Mouse (Mus musculus) ES-Bruce4 (cell line): ENCODE data around the gene Sgcg. TPM values are rescaled to one million over a fixed set of nuclear protein-coding genes. Genes with fewer than 3 reads are reported as not detected.

Experiments
- H3K27ac ChIP-seq: 2 replicates; pipeline ENCODE4 v1.5.1; 2012; ENCODE audit warnings: low read length, inconsistent platforms; ENCODE audit not compliant: insufficient read depth
- H3K27me3 ChIP-seq: 2 replicates; pipeline ENCODE4 v1.6.1; 2012; ENCODE audit warnings: mild to moderate bottlenecking, low read length, inconsistent platforms; ENCODE audit not compliant: control insufficient read depth, poor library complexity, insufficient read depth, severe bottlenecking
- H3K36me3 ChIP-seq: 2 replicates; pipeline ENCODE4 v1.6.1; 2012; ENCODE audit warnings: inconsistent platforms, mild to moderate bottlenecking, low read length, moderate library complexity; ENCODE audit not compliant: control insufficient read depth, poor library complexity, insufficient read depth, severe bottlenecking
- H3K4me1 ChIP-seq: one replicate; pipeline ENCODE4 v1.8.1; 2011; ENCODE audit warnings: low read length; ENCODE audit not compliant: control insufficient read depth, insufficient read depth
- H3K4me3 ChIP-seq: 2 replicates; pipeline ENCODE4 v1.5.1; 2011; ENCODE audit warnings: low read depth, mild to moderate bottlenecking, low read length
- H3K9ac ChIP-seq: 2 replicates; pipeline ENCODE4 v1.6.1; 2012; ENCODE audit warnings: low read depth, mild to moderate bottlenecking, inconsistent platforms; ENCODE audit not compliant: poor library complexity, severe bottlenecking
- H3K9me3 ChIP-seq: replicated peaks from 2 replicates; pipeline ENCODE4 v1.6.1; 2012; ENCODE audit warnings: mild to moderate bottlenecking, low read length, inconsistent platforms; ENCODE audit not compliant: control insufficient read depth, poor library complexity, insufficient read depth, severe bottlenecking
- CTCF ChIP-seq: IDR thresholded peaks from one replicate; pipeline ENCODE4 v1.8.1; 2011; ENCODE audit warnings: low read depth, low read length
- EP300 ChIP-seq: IDR thresholded peaks from 2 replicates; pipeline ENCODE4 v1.6.1; 2011; ENCODE audit warnings: low read depth, low read length; ENCODE audit not compliant: insufficient read depth
- POLR2A ChIP-seq: IDR thresholded peaks from one replicate; pipeline ENCODE4 v1.8.1; 2011; ENCODE audit warnings: low read length; ENCODE audit not compliant: insufficient read depth
- polyA plus RNA-seq: library from polyadenylated mRNA; stranded (reverse); fragments of >200 nt; gene quantifications from 2 replicates; pipeline ENCODE4 v1.2.4, GENCODE M21; 2011; ENCODE audit warnings: low read depth; ENCODE audit not compliant: missing spikeins, insufficient read depth, insufficient read length

Sgcg gene
- polyA plus RNA-seq, 1 experiment, result not detected

DNA sequence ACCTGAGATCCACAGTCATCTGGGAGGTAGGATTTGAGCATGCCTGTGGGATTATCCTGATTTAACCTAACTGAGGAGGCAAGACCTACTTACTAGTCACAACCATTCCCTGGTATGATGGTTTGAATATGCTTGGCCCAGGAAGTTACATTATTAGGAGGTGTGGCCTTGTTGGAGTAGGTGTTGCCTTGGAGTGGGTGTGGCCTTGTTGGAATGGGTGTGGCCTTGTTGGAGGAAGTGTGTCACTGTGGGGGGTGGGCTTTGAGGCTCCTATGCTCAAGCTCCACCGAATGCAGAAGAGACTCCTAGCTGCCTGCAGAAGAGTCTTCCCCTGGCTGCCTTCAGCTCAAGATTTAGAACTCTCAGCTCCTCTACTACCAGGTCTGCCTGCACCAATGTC, 32.1 kb downstream of the Sgcg start:
- Histone ChIP-seq H3K4me1 (no peaks in the 10 kb centered on the region), H3K9me3 (no peaks in the 10 kb centered on the region), H3K4me3 (no peak overlapping the region), H3K9ac (no peak overlapping the region), H3K27ac (no peak overlapping the region), H3K36me3 (no peaks in the 10 kb centered on the region), H3K27me3 (no peaks in the 10 kb centered on the region)
- TF ChIP-seq POLR2A, result no peak

DNA sequence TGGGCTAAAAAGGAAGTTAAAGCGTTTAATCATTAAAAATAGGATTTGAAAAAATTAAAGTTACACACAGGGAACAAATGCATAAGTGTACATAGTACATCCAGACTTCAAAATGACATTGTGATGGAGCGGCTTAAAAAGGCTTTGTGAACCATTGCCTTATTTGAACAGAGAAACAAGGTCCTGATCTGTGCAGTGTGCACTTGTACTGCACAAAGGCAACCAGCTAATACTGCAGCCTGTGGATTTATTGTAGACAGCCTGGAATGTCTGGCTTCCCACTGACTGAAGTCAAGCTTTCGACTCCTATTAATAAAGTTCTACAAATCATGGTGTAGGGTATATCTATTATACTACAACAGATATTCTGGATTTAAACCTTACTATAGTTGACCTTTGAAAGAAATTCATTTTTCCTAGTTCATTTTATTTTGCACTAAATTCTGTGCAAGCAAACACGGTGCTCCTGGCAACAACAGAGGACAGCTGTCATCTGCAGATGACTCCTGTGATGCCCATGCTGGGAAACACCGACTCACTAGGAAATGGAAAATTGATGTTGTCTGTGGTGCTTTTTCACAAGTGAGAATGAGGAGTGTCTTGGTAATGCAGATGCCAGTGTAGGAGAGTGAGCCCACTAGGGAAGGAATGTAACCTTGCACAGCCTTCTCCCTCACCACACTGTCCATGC, 33.8 kb downstream of the Sgcg start:
- no peaks in the 10 kb centered on the region for H3K4me1 ChIP-seq

GRCm38 (mm10) chr14:61223740-61224139, 34.5 kb downstream of the Sgcg start:
- no peak for TF ChIP-seq EP300
- Histone ChIP-seq H3K4me3 (no peak overlapping the region), H3K9me3 (no peaks in the 10 kb centered on the region; the same call in 1 of the 2 replicates), H3K36me3 (no peaks in the 10 kb centered on the region), H3K4me1 (no peaks in the 10 kb centered on the region), H3K27ac (no peak overlapping the region), H3K9ac (no peak overlapping the region), H3K27me3 (no peaks in the 10 kb centered on the region)

More for the DNA sequence above, 33.8 kb downstream of the Sgcg start:
- Histone ChIP-seq H3K36me3 (no peaks in the 10 kb centered on the region), H3K27me3 (no peaks in the 10 kb centered on the region), H3K4me3 (no peak overlapping the region), H3K9ac (no peak overlapping the region), H3K27ac (no peak overlapping the region), H3K9me3 (no peaks in the 10 kb centered on the region)
- TF ChIP-seq EP300 (no peak), POLR2A (no peak), CTCF (no peak)

GRCm38 (mm10) chr14:61222506-61222905, 35.8 kb downstream of the Sgcg start:
- Histone ChIP-seq H3K27ac (no peak overlapping the region), H3K4me1 (no peaks in the 10 kb centered on the region), H3K9ac (no peak overlapping the region), H3K4me3 (no peak overlapping the region), H3K36me3 (no peaks in the 10 kb centered on the region), H3K9me3 (no peaks in the 10 kb centered on the region; the same call in 1 of the 2 replicates), H3K27me3 (no peaks in the 10 kb centered on the region)
- TF ChIP-seq EP300 (no peak), CTCF (no peak), POLR2A (no peak)

DNA sequence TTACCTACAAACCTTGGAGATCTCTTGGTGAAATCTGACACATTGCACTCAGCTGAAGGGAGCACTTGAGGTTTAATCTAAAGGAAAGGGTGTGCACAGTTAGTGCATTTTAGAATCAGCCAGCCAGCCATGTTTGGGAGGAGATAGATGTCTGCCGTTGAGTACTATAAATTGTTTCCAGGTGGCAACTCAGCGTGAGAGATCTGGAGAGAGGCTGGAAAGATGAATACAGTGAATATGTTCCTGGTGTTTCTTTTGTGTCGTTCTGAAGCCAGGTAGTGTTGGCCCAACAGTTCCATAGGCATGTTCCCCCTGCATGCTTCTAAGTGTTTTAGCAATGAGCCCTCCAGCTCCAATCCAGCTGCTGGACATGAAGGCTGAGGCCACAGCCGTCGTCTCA, 37.1 kb downstream of the Sgcg start:
- H3K4me3 ChIP-seq, result no peak overlapping the region
- H3K9ac ChIP-seq, result no peak overlapping the region
- H3K36me3 ChIP-seq, result no peaks in the 10 kb centered on the region
- no peak overlapping the region for H3K27ac ChIP-seq
- H3K27me3 ChIP-seq, result no peaks in the 10 kb centered on the region
- H3K9me3 ChIP-seq, result no peaks in the 10 kb centered on the region; the same call in 1 of the 2 replicates
- no peaks in the 10 kb centered on the region for H3K4me1 ChIP-seq
- no peak for TF ChIP-seq POLR2A
- no peak for TF ChIP-seq EP300
- no peak for TF ChIP-seq CTCF

GRCm38 (mm10) chr14:61211754-61212153, 46.5 kb downstream of the Sgcg start:
- H3K27me3 ChIP-seq, result no peaks in the 10 kb centered on the region
- no peak for TF ChIP-seq EP300
- TF ChIP-seq POLR2A, result no peak
- no peak for TF ChIP-seq CTCF
- H3K9me3 ChIP-seq, result no peaks in the 10 kb centered on the region
- no peaks in the 10 kb centered on the region for H3K4me1 ChIP-seq
- H3K4me3 ChIP-seq, result no peak overlapping the region
- H3K36me3 ChIP-seq, result no peaks in the 10 kb centered on the region
- H3K27ac ChIP-seq, result no peak overlapping the region
- H3K9ac ChIP-seq, result no peak overlapping the region
